Mouse (Mus musculus): ENCODE results near the gene Cacng8. TPM values are rescaled to one million over a fixed set of nuclear protein-coding genes. Genes with fewer than 3 reads are reported as not detected.

The Cacng8 gene
- polyA plus RNA-seq, 1 experiment = not detected

GRCm38 (mm10) chr7:3457841-3458217 is 67.3 kb downstream of the Cacng8 start:
- H3K4me3 ChIP-seq (replicated peaks) = no peak overlapping the region
- peaks cover 7% of the 10 kb centered on the region for H3K4me1 ChIP-seq
- H3K27me3 ChIP-seq (replicated peaks) = no peaks in the 10 kb centered on the region
- no peaks in the 10 kb centered on the region for H3K36me3 ChIP-seq (replicated peaks; ENCODE audit: low read length)
- peaks cover 9% of the 10 kb centered on the region for H3K9me3 ChIP-seq
- TF ChIP-seq GATA1 (IDR thresholded peaks at IDR 0.05; ENCODE audit: borderline replicate concordance, low read length) (no peak), FLI1 (IDR thresholded peaks at IDR 0.05; ENCODE audit: low read length) (no peak)

GRCm38 (mm10) chr7:3460261-3460660 is 69.8 kb downstream of the Cacng8 start:
- peaks cover 9% of the 10 kb centered on the region for H3K9me3 ChIP-seq
- H3K27me3 ChIP-seq (replicated peaks) = no peaks in the 10 kb centered on the region
- H3K36me3 ChIP-seq (replicated peaks; ENCODE audit: low read length) = no peaks in the 10 kb centered on the region
- no peaks in the 10 kb centered on the region for H3K4me1 ChIP-seq
- no peak for TF ChIP-seq GATA1 (IDR thresholded peaks at IDR 0.05; ENCODE audit: borderline replicate concordance, low read length)
- no peak for TF ChIP-seq FLI1 (IDR thresholded peaks at IDR 0.05; ENCODE audit: low read length)
- H3K4me3 ChIP-seq (replicated peaks) = no peak overlapping the region

- no peak for TF ChIP-seq FLI1 (IDR thresholded peaks at IDR 0.05; ENCODE audit: low read length)
- no peak for TF ChIP-seq GATA1 (IDR thresholded peaks at IDR 0.05; ENCODE audit: borderline replicate concordance, low read length)
- H3K4me1 ChIP-seq = no peaks in the 10 kb centered on the region
- H3K9me3 ChIP-seq = peaks cover 9% of the 10 kb centered on the region
- no peaks in the 10 kb centered on the region for H3K36me3 ChIP-seq (replicated peaks; ENCODE audit: low read length)
- H3K27me3 ChIP-seq (replicated peaks) = no peaks in the 10 kb centered on the region
- H3K4me3 ChIP-seq (replicated peaks) = no peak overlapping the region
Measured at GRCm38 (mm10) chr7:3463306-3463705, 72.8 kb downstream of the Cacng8 start.

Other genes starting within 250 kb of the Cacng8 start
- not detected in 2 replicates for gene AU018091, start 221.5 kb upstream of the Cacng8 start, polyA plus RNA-seq (2012; ENCODE audit: insufficient read depth, low replicate concordance)
- not detected in 2 replicates for gene Nlrp12, start 140.9 kb upstream of the Cacng8 start, polyA plus RNA-seq (2012; ENCODE audit: insufficient read depth, low replicate concordance)
- 1.5 and 8.9 TPM in 2 replicates for gene Myadm, start 101.6 kb upstream of the Cacng8 start, polyA plus RNA-seq (2012; ENCODE audit: insufficient read depth, low replicate concordance)
- 0.23 TPM in 1 of 2 replicates, not detected in the other for gene Prkcg, start 101.5 kb upstream of the Cacng8 start, polyA plus RNA-seq (2012; ENCODE audit: insufficient read depth, low replicate concordance)
- gene Cacng7, start 57.7 kb upstream of the Cacng8 start, polyA plus RNA-seq (2012; ENCODE audit: insufficient read depth, low replicate concordance) = not detected in 2 replicates
- gene Cacng6, start 33.5 kb downstream of the Cacng8 start, polyA plus RNA-seq (2012; ENCODE audit: insufficient read depth, low replicate concordance) = not detected in 2 replicates
- not detected in 2 replicates for gene Tarm1, start 111.9 kb downstream of the Cacng8 start, polyA plus RNA-seq (2012; ENCODE audit: insufficient read depth, low replicate concordance)
- gene Oscar, start 225.5 kb downstream of the Cacng8 start, polyA plus RNA-seq (2012; ENCODE audit: insufficient read depth, low replicate concordance) = 1.4 TPM in 1 of 2 replicates, not detected in the other
- 16.3 and 87.7 TPM in 2 replicates for gene Ndufa3, start 226.7 kb downstream of the Cacng8 start, polyA plus RNA-seq (2012; ENCODE audit: insufficient read depth, low replicate concordance)
- 31.4 and 57.9 TPM in 2 replicates for gene Tfpt, start 239.2 kb downstream of the Cacng8 start, polyA plus RNA-seq (2012; ENCODE audit: insufficient read depth, low replicate concordance)
- gene Prpf31, start 239.3 kb downstream of the Cacng8 start, polyA plus RNA-seq (2012; ENCODE audit: insufficient read depth, low replicate concordance) = 7.5 and 49.6 TPM in 2 replicates

Measured in megakaryocyte, embryonic 14.5 days (primary cell).